Comparison of ENCODE assay signal across 17 mouse cellular contexts in the genomic region with DNA sequence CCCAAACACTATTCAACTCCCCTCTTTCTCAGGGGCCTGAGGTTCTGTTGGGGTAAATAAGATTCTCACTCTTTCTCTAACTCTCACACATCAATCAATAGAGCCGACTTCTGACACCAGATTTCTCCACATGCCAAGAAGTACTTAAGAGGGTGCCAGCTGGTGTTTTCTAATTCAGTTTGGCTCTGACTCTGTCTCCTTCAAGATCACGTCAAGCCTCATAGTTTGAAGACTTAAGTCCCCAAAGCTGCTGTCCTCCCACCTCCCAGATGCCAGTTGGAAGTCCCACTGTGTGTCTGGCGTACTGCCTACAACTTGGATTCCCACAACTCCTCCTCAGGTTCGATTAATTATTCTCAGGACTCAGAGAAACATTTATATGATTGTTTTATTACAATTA. TPM values are rescaled to one million over a fixed set of nuclear protein-coding genes. Genes with fewer than 3 reads are reported as not detected.
DNase-seq lines count a peak whose midpoint lies in the region; ATAC-seq and TF ChIP-seq lines count a peak whose summit lies in the region.
"Had no signal": no experiment of that assay in that cellular context is flagged by ENCODE, and none has a peak within 500 bp of the region (broad histone marks: within the 10 kb centered on the region; RNA-seq: fewer than 3 reads in every experiment).

No protein-coding gene starts in this region.

- no peak for TF ChIP-seq CTCF in liver, adult 2 months (IDR thresholded peaks at IDR 0.05; ENCODE audit: low read depth, low read length)

- no peaks in the 10 kb centered on the region for H3K36me3 ChIP-seq in liver, adult 2 months (ENCODE audit: control insufficient read depth, insufficient read depth, low read length)
- no peaks in the 10 kb centered on the region for H3K36me3 ChIP-seq in liver, embryonic 11.5 days (ENCODE audit: control insufficient read depth, insufficient read depth, low read length)
- H3K36me3 ChIP-seq: embryonic facial prominence, embryonic 10.5 days; heart, embryonic 12.5 days; limb, embryonic 15.5 days; midbrain, embryonic 10.5 days had no signal

- peak; percentile 17 to 36 for DNase-seq in frontal cortex, postnatal 36 days (ENCODE audit: low spot score in 2 of 2)
- DNase-seq in frontal cortex, postnatal 25 days (ENCODE audit: low spot score in 2 of 2): no peak
- peak; percentile 55 for DNase-seq in liver, adult 2 months (ENCODE audit: extremely low read depth, low read depth, low spot score)
- DNase-seq in liver, embryonic 11.5 days (ENCODE audit: low spot score): no peak
- peak; percentile 40 to 42 for DNase-seq in layer of hippocampus, postnatal 36 days
- DNase-seq: adrenal gland, postnatal 25 days; cerebellum, adult 9-11 months; kidney, adult 9 months; kidney, postnatal 4 days; lung, adult 2 months; lung, postnatal 36 days had no signal

- H3K27me3 ChIP-seq in liver, adult 2 months (ENCODE audit: control insufficient read depth, insufficient read depth, low read length): no peaks in the 10 kb centered on the region
- H3K27me3 ChIP-seq in liver, embryonic 11.5 days (replicated peaks; ENCODE audit: control insufficient read depth, insufficient read depth, low read length): no peaks in the 10 kb centered on the region
- H3K27me3 ChIP-seq: heart, embryonic 12.5 days; limb, embryonic 15.5 days had no signal

- H3K79me2 ChIP-seq in liver, adult 2 months (ENCODE audit: control insufficient read depth, insufficient read depth, low read length): no peaks in the 10 kb centered on the region

- peak overlapping the region; percentile 59 for H3K27ac ChIP-seq in liver, adult 2 months (replicated peaks; ENCODE audit: insufficient read depth, low read depth, low read length)
- H3K27ac ChIP-seq in liver, embryonic 11.5 days (ENCODE audit: low read depth, low read length): no peak overlapping the region
- H3K27ac ChIP-seq in brown adipose tissue, adult 24 weeks (replicated peaks; ENCODE audit: low read depth, low read length): peak overlapping the region; percentile 63
- H3K27ac ChIP-seq: embryonic facial prominence, embryonic 10.5 days; limb, embryonic 15.5 days; midbrain, embryonic 10.5 days had no signal

- peak overlapping the region; percentile 16; the same call in 1 of the 2 replicates for H3K9ac ChIP-seq in liver, adult 2 months (ENCODE audit: low read depth, low read length)
- no peak overlapping the region for H3K9ac ChIP-seq in liver, embryonic 11.5 days (ENCODE audit: low read depth, low read length)
- H3K9ac ChIP-seq: heart, embryonic 12.5 days; limb, embryonic 15.5 days had no signal

- no peak overlapping the region for H3K4me2 ChIP-seq in liver, embryonic 11.5 days
- H3K4me2 ChIP-seq: heart, embryonic 12.5 days; limb, embryonic 15.5 days had no signal

- no peak overlapping the region for H3K4me3 ChIP-seq in liver, adult 2 months (ENCODE audit: insufficient read depth, low read depth, low read length)
- H3K4me3 ChIP-seq in liver, embryonic 11.5 days (ENCODE audit: low read depth, low read length): no peak overlapping the region
- H3K4me3 ChIP-seq in brown adipose tissue, adult 24 weeks (ENCODE audit: insufficient read depth, low read depth, low read length): no peak overlapping the region
- H3K4me3 ChIP-seq: embryonic facial prominence, embryonic 10.5 days; heart, embryonic 12.5 days; limb, embryonic 15.5 days; midbrain, embryonic 10.5 days had no signal

- no peak for ATAC-seq in liver, embryonic 11.5 days (replicated peaks; ENCODE audit: low FRiP score)
- no peak for ATAC-seq in megakaryocyte, adult 5-6 weeks (ENCODE audit: poor library complexity, severe bottlenecking)

- no peaks in the 10 kb centered on the region for H3K9me3 ChIP-seq in liver, embryonic 11.5 days (ENCODE audit: control insufficient read depth, low read length)
- H3K9me3 ChIP-seq: embryonic facial prominence, embryonic 10.5 days; heart, embryonic 12.5 days; limb, embryonic 15.5 days; midbrain, embryonic 10.5 days had no signal

- TF ChIP-seq POLR2A in liver, adult 2 months (IDR thresholded peaks at IDR 0.05; ENCODE audit: extremely low read depth, insufficient read depth, low read length): no peak

- 44% methylated on average over 4 of the region's 4 CpGs for WGBS in liver, adult 2 months
- 58% methylated on average over 4 of the region's 4 CpGs for WGBS in liver, embryonic 11.5 days

- H3K4me1 ChIP-seq in liver, adult 2 months (ENCODE audit: control insufficient read depth, insufficient read depth, low read length): peaks cover 29% of the 10 kb centered on the region
- H3K4me1 ChIP-seq in liver, embryonic 11.5 days (replicated peaks; ENCODE audit: control insufficient read depth, insufficient read depth, low read length): no peaks in the 10 kb centered on the region
- peaks cover 16% of the 10 kb centered on the region for H3K4me1 ChIP-seq in brown adipose tissue, adult 24 weeks (ENCODE audit: control insufficient read depth, insufficient read depth, insufficient read length, low read length)
- H3K4me1 ChIP-seq: heart, embryonic 12.5 days; limb, embryonic 15.5 days; midbrain, embryonic 10.5 days had no signal

RNA-seq across cellular contexts. Expression of gene Abcd3, which starts 54.6 kb away (rescaled TPM):
- 277 and 397 TPM in 2 replicates for total RNA-seq in liver, adult 2 months (2014; rRNA removed)
- 45.5 and 49.5 TPM in 2 replicates for polyA plus RNA-seq in liver, adult 2 months (2012; rRNA removed)
- polyA plus RNA-seq in liver, embryonic 11.5 days (2014; fragmentation: Nextera tagmentation; extraction: Ambion mirVana): 41.5 and 49.1 TPM in 2 replicates
- polyA plus RNA-seq in brown adipose tissue, adult 24 weeks (2012; ENCODE audit: insufficient read depth, insufficient read length, missing spikeins): 166 and 209 TPM in 2 replicates
- total RNA-seq in layer of hippocampus, postnatal 36 days (2021): 10 to 100 TPM; 56.3 to 59.0 TPM
- total RNA-seq in megakaryocyte, adult 5-6 weeks (2015): 18.2 and 20.4 TPM in 2 replicates
- total RNA-seq in megakaryocyte, adult 5-6 weeks (2017): 20.1 and 22.7 TPM in 2 replicates

Comparison
In these comparisons a context has a peak if more than half of its experiments do, and no peak if none do; other contexts are left out.
1. DNase-seq: peak in frontal cortex, postnatal 36 days (2 of 2), liver, adult 2 months (single experiment) and layer of hippocampus, postnatal 36 days (2 of 2); none in frontal cortex, postnatal 25 days (0 of 2) and liver, embryonic 11.5 days (single experiment).